Mouse (Mus musculus) hindbrain, embryonic 16.5 days (tissue): Measurements from ENCODE around the gene Rxfp1. TPM values are rescaled to one million over a fixed set of nuclear protein-coding genes. Genes with fewer than 3 reads are reported as not detected.
A peak's percentile ranks its signal among the peaks of the same experiment; 100 is the strongest.

Experiments used
- ATAC-seq: fragments of 200-750 bp; cut with Nextera tagmentation; 2 replicates; pipeline ENCODE4 v1.8.0; 2017; ENCODE audit warnings: moderate TSS enrichment, moderate library complexity
- H3K27ac ChIP-seq: fragments of 300-500 bp; sonication (generic); 2 replicates; pipeline ENCODE4 v1.5.1; 2014; ENCODE audit warnings: low read depth, mild to moderate bottlenecking, control low read depth, low read length, moderate library complexity
- H3K27me3 ChIP-seq: fragments of 300-500 bp; sonication (generic); replicated peaks from 2 replicates; pipeline ENCODE4 v1.6.1; 2014; ENCODE audit warnings: low read length; ENCODE audit not compliant: control insufficient read depth, insufficient read depth
- H3K36me3 ChIP-seq: fragments of 300-500 bp; sonication (generic); 2 replicates; pipeline ENCODE4 v1.6.1; 2014; ENCODE audit warnings: mild to moderate bottlenecking, low read length, moderate library complexity, mixed read lengths; ENCODE audit not compliant: control insufficient read depth, insufficient read depth
- H3K4me1 ChIP-seq: fragments of 300-500 bp; sonication (generic); 2 replicates; pipeline ENCODE4 v1.6.1; 2014; ENCODE audit warnings: low read depth, low read length; ENCODE audit not compliant: control insufficient read depth, insufficient read depth
- H3K4me2 ChIP-seq: fragments of 300-500 bp; sonication (generic); 2 replicates; pipeline ENCODE4 v1.6.1; 2014; ENCODE audit warnings: mild to moderate bottlenecking, low read length, control low read depth, moderate library complexity
- H3K4me3 ChIP-seq: fragments of 300-500 bp; sonication (generic); 2 replicates; pipeline ENCODE4 v1.5.1; 2014; ENCODE audit warnings: mild to moderate bottlenecking, low read length, control low read depth, moderate library complexity
- H3K9ac ChIP-seq: fragments of 300-500 bp; sonication (generic); 2 replicates; pipeline ENCODE4 v1.6.1; 2014; ENCODE audit warnings: low read depth, mild to moderate bottlenecking, control low read depth, low read length, moderate library complexity
- H3K9me3 ChIP-seq: fragments of 300-500 bp; sonication (generic); 2 replicates; pipeline ENCODE4 v1.6.1; 2014; ENCODE audit warnings: mild to moderate bottlenecking, low read length, moderate library complexity; ENCODE audit not compliant: control insufficient read depth
- WGBS: fragments of 180-500 bp; shearing (Covaris S2); extraction: QIAGEN DNeasy Blood & Tissue Kit; methylation state at CpG from one replicate; pipeline ENCODE4 v1.1.7; 2014; 5-methylcytosine and 5-hydroxymethylcytosine counted together
- polyA plus RNA-seq: library from polyadenylated mRNA; unstranded; fragments of >200 nt; fragmentation: Nextera tagmentation; extraction: Ambion mirVana; gene quantifications from 2 replicates; pipeline ENCODE4 v1.2.1, GENCODE M21; 2015

The Rxfp1 gene
- polyA plus RNA-seq, 1 experiment from 2014 or later, result 0.24 TPM

DNA sequence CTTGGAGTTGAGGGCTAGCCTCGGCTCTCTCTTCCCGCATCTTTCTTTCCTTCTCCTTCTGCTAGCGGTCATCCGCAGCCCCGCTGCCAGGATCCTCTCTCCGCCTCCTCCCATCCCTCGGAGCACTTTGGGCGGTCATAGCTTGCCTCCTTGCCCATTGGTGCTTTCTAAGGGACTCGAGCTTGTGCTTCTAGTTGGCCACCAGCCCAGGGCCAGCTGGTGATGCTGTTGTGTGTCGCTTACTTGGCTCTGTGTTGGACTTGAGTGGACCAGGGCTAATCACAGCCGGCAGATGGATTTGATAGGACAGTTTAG is 108.3 kb downstream of the Rxfp1 start, which contains the start of gene Etfdh:
Etfdh (minus strand) TSS at position 85 of the 315 bp plus-strand sequence.
- 1% methylated on average over 11 of the region's 11 CpGs for WGBS
- peaks cover 9% of the 10 kb centered on the region; the same call in 1 of the 2 replicates for H3K4me1 ChIP-seq
- H3K27me3 ChIP-seq, result no peaks in the 10 kb centered on the region
- peak within 1 kb of the TSS; percentile 79 for H3K9ac ChIP-seq
- H3K4me2 ChIP-seq, result peak within 1 kb of the TSS; percentile 91
- ATAC-seq, result peak; percentile 43
- peak within 1 kb of the TSS; percentile 57 for H3K4me3 ChIP-seq
- H3K27ac ChIP-seq, result peak within 1 kb of the TSS; percentile 80
- peaks cover 15% of the 10 kb centered on the region for H3K36me3 ChIP-seq
- peaks cover 3% of the 10 kb centered on the region; the same call in 1 of the 2 replicates for H3K9me3 ChIP-seq

GRCm38 (mm10) chr3:79628561-79629415 is 108.9 kb downstream of the Rxfp1 start, which contains the start of gene 4930579G24Rik:
4930579G24Rik (plus strand) TSS chr3:79629079.
- peak; percentile 99 for ATAC-seq
- Histone ChIP-seq H3K4me1 (peaks cover 9% of the 10 kb centered on the region; the same call in 1 of the 2 replicates), H3K9me3 (peaks cover 2% of the 10 kb centered on the region; the same call in 1 of the 2 replicates), H3K4me2 (peak within 1 kb of the TSS; percentile 91), H3K4me3 (peak within 1 kb of the TSS; percentile 57), H3K9ac (peak within 1 kb of the TSS; percentile 79), H3K36me3 (peaks cover 15% of the 10 kb centered on the region), H3K27me3 (no peaks in the 10 kb centered on the region), H3K27ac (peak within 1 kb of the TSS; percentile 80)
- under 1% methylated on average over 60 of the region's 60 CpGs for WGBS

DNA sequence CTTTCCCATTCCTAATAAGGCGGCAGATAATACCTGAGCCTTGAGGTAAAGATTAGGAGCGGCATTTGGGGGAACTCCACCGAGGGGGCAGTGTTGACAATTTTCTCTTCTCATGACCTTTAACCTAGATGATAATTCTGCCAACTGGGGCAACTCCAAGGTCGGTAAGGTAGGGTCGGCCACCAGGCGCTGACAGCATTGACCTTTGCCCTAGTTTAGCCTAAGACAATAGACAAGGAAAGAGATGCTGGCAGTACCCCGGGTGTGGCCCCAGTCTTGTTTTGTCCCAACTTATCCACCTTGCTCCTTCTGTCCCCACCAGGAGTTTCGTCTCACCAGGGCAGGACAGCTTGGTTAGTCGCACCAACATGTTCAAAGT is 109.5 kb downstream of the Rxfp1 start:
- H3K27ac ChIP-seq, result peak overlapping the region; percentile 80
- no peaks in the 10 kb centered on the region for H3K27me3 ChIP-seq
- 0% methylated on average over 9 of the region's 9 CpGs for WGBS
- H3K4me3 ChIP-seq, result peak overlapping the region; percentile 57
- no peak for ATAC-seq
- peak overlapping the region; percentile 91 for H3K4me2 ChIP-seq
- H3K4me1 ChIP-seq, result peaks cover 9% of the 10 kb centered on the region; the same call in 1 of the 2 replicates
- peak overlapping the region; percentile 79 for H3K9ac ChIP-seq
- peaks cover 12% of the 10 kb centered on the region for H3K36me3 ChIP-seq
- H3K9me3 ChIP-seq, result no peaks in the 10 kb centered on the region

GRCm38 (mm10) chr3:79627484-79628181 is 110.0 kb downstream of the Rxfp1 start:
- Histone ChIP-seq H3K4me3 (peak overlapping the region; percentile 57), H3K9ac (peak overlapping the region; percentile 79), H3K4me1 (peaks cover 9% of the 10 kb centered on the region; the same call in 1 of the 2 replicates), H3K4me2 (peak overlapping the region; percentile 91), H3K9me3 (no peaks in the 10 kb centered on the region), H3K27ac (no peak overlapping the region; the same call in 1 of the 2 replicates), H3K27me3 (no peaks in the 10 kb centered on the region), H3K36me3 (peaks cover 12% of the 10 kb centered on the region)
- WGBS, result 22% methylated on average over 10 of the region's 10 CpGs
- ATAC-seq, result no peak

GRCm38 (mm10) chr3:79609886-79610285 is 127.8 kb downstream of the Rxfp1 start:
- no peak for ATAC-seq
- Histone ChIP-seq H3K36me3 (peaks cover 36% of the 10 kb centered on the region), H3K4me1 (no peaks in the 10 kb centered on the region), H3K9me3 (no peaks in the 10 kb centered on the region), H3K27ac (no peak overlapping the region), H3K4me3 (no peak overlapping the region), H3K4me2 (no peak overlapping the region), H3K27me3 (no peaks in the 10 kb centered on the region), H3K9ac (no peak overlapping the region)
- WGBS, result 100% methylated on average over 2 of the region's 2 CpGs

GRCm38 (mm10) chr3:79595468-79595867 is 142.2 kb downstream of the Rxfp1 start:
- H3K4me2 ChIP-seq, result no peak overlapping the region
- peaks cover 13% of the 10 kb centered on the region for H3K4me1 ChIP-seq
- no peak overlapping the region for H3K27ac ChIP-seq
- 97% methylated on average over 7 of the region's 7 CpGs for WGBS
- no peaks in the 10 kb centered on the region for H3K9me3 ChIP-seq
- ATAC-seq, result no peak
- H3K36me3 ChIP-seq, result peaks cover 31% of the 10 kb centered on the region
- H3K27me3 ChIP-seq, result no peaks in the 10 kb centered on the region
- no peak overlapping the region for H3K9ac ChIP-seq
- no peak overlapping the region for H3K4me3 ChIP-seq

DNA sequence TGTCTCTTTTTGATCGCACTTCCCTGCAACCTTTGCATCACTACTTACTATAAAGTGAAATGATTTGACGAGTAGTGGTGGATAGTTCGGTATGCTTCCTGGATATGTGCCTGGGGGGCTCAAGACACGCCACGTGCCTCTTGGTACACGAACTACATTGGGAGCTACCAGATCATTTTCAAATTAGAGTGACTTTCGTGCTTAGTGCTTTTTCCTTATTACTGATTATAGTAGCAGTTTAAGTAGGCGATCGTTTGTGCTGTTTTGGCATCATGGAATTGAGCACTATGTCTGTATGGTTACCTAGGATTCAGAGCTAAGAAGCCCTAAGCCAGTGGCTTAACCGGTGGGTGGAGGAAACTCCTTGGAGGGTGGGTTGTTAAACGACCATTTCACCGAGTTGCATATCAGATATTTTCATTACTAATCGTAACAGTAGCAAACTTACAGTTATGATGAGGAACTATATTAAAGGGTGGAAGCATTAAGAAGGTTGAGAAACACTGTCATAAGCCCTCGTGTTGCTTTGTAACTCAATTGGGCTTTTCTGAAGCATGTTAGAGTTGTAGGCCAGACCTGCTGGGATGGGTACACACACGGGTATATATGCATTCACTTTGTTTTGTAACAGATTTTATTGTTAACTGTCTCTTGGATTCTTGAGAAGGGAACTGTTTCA is 145.7 kb downstream of the Rxfp1 start:
- 8% methylated on average over 15 of the region's 15 CpGs for WGBS
- peaks cover 16% of the 10 kb centered on the region for H3K36me3 ChIP-seq
- H3K4me2 ChIP-seq, result peak overlapping the region; percentile 83
- no peaks in the 10 kb centered on the region for H3K27me3 ChIP-seq
- peak overlapping the region; percentile 77 for H3K9ac ChIP-seq
- H3K4me3 ChIP-seq, result peak overlapping the region; percentile 65
- 0 out of 2 replicates have a peak, but pooled peaks have one; percentile 1 for ATAC-seq
- H3K9me3 ChIP-seq, result no peaks in the 10 kb centered on the region
- H3K27ac ChIP-seq, result peak overlapping the region; percentile 74
- peaks cover 13% of the 10 kb centered on the region for H3K4me1 ChIP-seq
